Mouse (Mus musculus): Measurements from ENCODE around the gene Mif4gd. TPM values are rescaled to one million over a fixed set of nuclear protein-coding genes. Genes with fewer than 3 reads are reported as not detected.
A peak's percentile ranks its signal among the peaks of the same experiment; 100 is the strongest.

The Mif4gd gene
- polyA plus RNA-seq, 1 experiment: 39.7 TPM

GRCm38 (mm10) chr11:115606733-115607132, 6.0 kb downstream of the Mif4gd start:
- Histone ChIP-seq H3K4me1 (ENCODE audit: control insufficient read depth, insufficient read depth, low read length) (peaks cover 11% of the 10 kb centered on the region), H3K27ac (ENCODE audit: insufficient read depth, low read length) (no peak overlapping the region), H3K4me3 (ENCODE audit: insufficient read depth, low read length) (no peak overlapping the region)
- no peak for TF ChIP-seq POLR2A (IDR thresholded peaks at IDR 0.05; ENCODE audit: extremely low read depth, insufficient read depth, low read length)
- TF ChIP-seq CTCF (IDR thresholded peaks at IDR 0.05; ENCODE audit: extremely low read depth, insufficient read depth, low read length): no peak

DNA sequence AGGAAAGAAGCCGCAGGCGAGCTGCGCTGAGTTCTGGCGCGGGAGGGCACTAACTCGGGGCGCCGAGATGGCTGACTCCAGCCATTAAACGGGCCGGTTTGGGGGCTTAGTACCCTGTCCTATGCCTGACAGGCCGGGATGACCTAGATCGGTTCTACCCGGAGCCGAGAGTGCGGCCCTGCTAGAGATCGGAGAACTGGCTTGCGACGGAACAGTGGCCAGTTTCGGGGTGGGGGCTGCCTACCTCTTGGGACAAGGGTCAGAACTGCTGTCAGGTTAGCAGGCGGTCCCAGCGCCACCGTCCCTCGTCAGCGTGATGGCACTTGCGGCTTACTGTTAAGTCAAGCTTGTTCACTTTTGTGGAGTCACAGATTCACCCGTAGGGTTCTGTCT, 8.5 kb downstream of the Mif4gd start:
- H3K27ac ChIP-seq (ENCODE audit: insufficient read depth, low read length): peak overlapping the region; percentile 100
- H3K4me3 ChIP-seq (ENCODE audit: insufficient read depth, low read length): peak overlapping the region; percentile 83
- TF ChIP-seq POLR2A (IDR thresholded peaks at IDR 0.05; ENCODE audit: extremely low read depth, insufficient read depth, low read length): no peak
- TF ChIP-seq CTCF (IDR thresholded peaks at IDR 0.05; ENCODE audit: extremely low read depth, insufficient read depth, low read length): no peak
- H3K4me1 ChIP-seq (ENCODE audit: control insufficient read depth, insufficient read depth, low read length): peaks cover 11% of the 10 kb centered on the region

GRCm38 (mm10) chr11:115603476-115604303, 9.1 kb downstream of the Mif4gd start, which contains the start of the genes Mrps7 and Gga3:
Gene Mrps7 (plus strand): TSS chr11:115603925.
Gene Gga3 (minus strand): TSS chr11:115604051.
- peak within 1 kb of the TSS; percentile 100 for H3K27ac ChIP-seq (ENCODE audit: insufficient read depth, low read length)
- H3K4me1 ChIP-seq (ENCODE audit: control insufficient read depth, insufficient read depth, low read length): peaks cover 11% of the 10 kb centered on the region
- peak; percentile 54; the same call in 1 of the 2 replicates for TF ChIP-seq POLR2A (IDR thresholded peaks at IDR 0.05; ENCODE audit: extremely low read depth, insufficient read depth, low read length)
- no peak for TF ChIP-seq CTCF (IDR thresholded peaks at IDR 0.05; ENCODE audit: extremely low read depth, insufficient read depth, low read length)
- H3K4me3 ChIP-seq (ENCODE audit: insufficient read depth, low read length): peak within 1 kb of the TSS; percentile 83

DNA sequence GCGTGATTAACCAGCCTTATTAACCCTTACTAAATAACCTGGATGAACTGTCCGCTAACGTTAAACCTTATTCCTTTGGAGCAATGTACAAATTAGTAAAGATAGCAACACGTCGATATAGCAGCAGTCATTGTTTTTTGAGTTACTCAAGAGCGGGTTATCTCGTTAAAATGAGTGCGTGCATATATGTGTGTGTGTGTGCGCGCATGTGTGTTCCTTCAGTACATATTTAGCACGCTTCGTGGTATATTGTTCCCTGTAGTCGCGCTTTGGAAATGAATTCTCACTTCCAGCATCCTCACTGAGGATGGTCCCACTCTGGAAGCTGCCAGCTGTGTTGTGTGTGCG, 9.7 kb downstream of the Mif4gd start:
- peak overlapping the region; percentile 100; the same call in 1 of the 2 replicates for H3K27ac ChIP-seq (ENCODE audit: insufficient read depth, low read length)
- TF ChIP-seq POLR2A (IDR thresholded peaks at IDR 0.05; ENCODE audit: extremely low read depth, insufficient read depth, low read length): no peak
- TF ChIP-seq CTCF (IDR thresholded peaks at IDR 0.05; ENCODE audit: extremely low read depth, insufficient read depth, low read length): no peak

GRCm38 (mm10) chr11:115601174-115601573, 11.6 kb downstream of the Mif4gd start:
- no peak overlapping the region for H3K4me3 ChIP-seq (ENCODE audit: insufficient read depth, low read length)
- H3K27ac ChIP-seq (ENCODE audit: insufficient read depth, low read length): no peak overlapping the region
- TF ChIP-seq POLR2A (IDR thresholded peaks at IDR 0.05; ENCODE audit: extremely low read depth, insufficient read depth, low read length) (no peak), CTCF (IDR thresholded peaks at IDR 0.05; ENCODE audit: extremely low read depth, insufficient read depth, low read length) (no peak)
- H3K4me1 ChIP-seq (ENCODE audit: control insufficient read depth, insufficient read depth, low read length): peaks cover 11% of the 10 kb centered on the region

More for the DNA sequence above, 9.7 kb downstream of the Mif4gd start:
- H3K4me3 ChIP-seq (ENCODE audit: insufficient read depth, low read length): peak overlapping the region; percentile 83
- peaks cover 11% of the 10 kb centered on the region for H3K4me1 ChIP-seq (ENCODE audit: control insufficient read depth, insufficient read depth, low read length)

GRCm38 (mm10) chr11:115600743-115601142, 12.0 kb downstream of the Mif4gd start:
- no peak for TF ChIP-seq CTCF (IDR thresholded peaks at IDR 0.05; ENCODE audit: extremely low read depth, insufficient read depth, low read length)
- TF ChIP-seq POLR2A (IDR thresholded peaks at IDR 0.05; ENCODE audit: extremely low read depth, insufficient read depth, low read length): no peak
- H3K4me3 ChIP-seq (ENCODE audit: insufficient read depth, low read length): no peak overlapping the region
- peaks cover 11% of the 10 kb centered on the region for H3K4me1 ChIP-seq (ENCODE audit: control insufficient read depth, insufficient read depth, low read length)
- H3K27ac ChIP-seq (ENCODE audit: insufficient read depth, low read length): no peak overlapping the region

GRCm38 (mm10) chr11:115599722-115600121, 13.0 kb downstream of the Mif4gd start:
- peaks cover 11% of the 10 kb centered on the region for H3K4me1 ChIP-seq (ENCODE audit: control insufficient read depth, insufficient read depth, low read length)
- TF ChIP-seq CTCF (IDR thresholded peaks at IDR 0.05; ENCODE audit: extremely low read depth, insufficient read depth, low read length) (no peak), POLR2A (IDR thresholded peaks at IDR 0.05; ENCODE audit: extremely low read depth, insufficient read depth, low read length) (no peak)
- no peak overlapping the region for H3K27ac ChIP-seq (ENCODE audit: insufficient read depth, low read length)
- no peak overlapping the region for H3K4me3 ChIP-seq (ENCODE audit: insufficient read depth, low read length)

DNA sequence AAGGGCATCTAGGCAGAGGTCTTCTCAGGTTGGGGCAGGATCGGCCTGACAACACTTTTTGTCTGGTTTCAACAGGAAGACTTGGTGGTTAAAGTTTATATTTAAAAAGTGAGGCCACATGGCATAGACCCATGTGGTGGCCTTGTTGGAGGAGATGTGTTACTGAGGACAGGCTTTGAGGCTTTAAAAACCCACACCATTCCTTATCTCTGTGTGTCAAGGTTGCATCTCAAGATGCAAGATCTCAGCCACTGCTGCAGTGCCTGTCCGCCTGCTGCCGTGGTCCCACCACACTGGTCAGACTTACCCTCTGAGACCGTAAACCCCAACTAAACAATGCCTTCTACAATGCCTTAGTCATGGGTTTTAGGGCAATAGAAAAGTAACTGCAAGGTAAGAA, 14.5 kb downstream of the Mif4gd start:
- no peak for TF ChIP-seq POLR2A (IDR thresholded peaks at IDR 0.05; ENCODE audit: extremely low read depth, insufficient read depth, low read length)
- no peak for TF ChIP-seq CTCF (IDR thresholded peaks at IDR 0.05; ENCODE audit: extremely low read depth, insufficient read depth, low read length)
- Histone ChIP-seq H3K27ac (ENCODE audit: insufficient read depth, low read length) (no peak overlapping the region), H3K4me1 (ENCODE audit: control insufficient read depth, insufficient read depth, low read length) (peaks cover 11% of the 10 kb centered on the region), H3K4me3 (ENCODE audit: insufficient read depth, low read length) (no peak overlapping the region)

GRCm38 (mm10) chr11:115595209-115595608, 17.6 kb downstream of the Mif4gd start:
- no peak overlapping the region for H3K27ac ChIP-seq (ENCODE audit: insufficient read depth, low read length)
- H3K4me1 ChIP-seq (ENCODE audit: control insufficient read depth, insufficient read depth, low read length): no peaks in the 10 kb centered on the region
- H3K4me3 ChIP-seq (ENCODE audit: insufficient read depth, low read length): no peak overlapping the region
- no peak for TF ChIP-seq CTCF (IDR thresholded peaks at IDR 0.05; ENCODE audit: extremely low read depth, insufficient read depth, low read length)
- TF ChIP-seq POLR2A (IDR thresholded peaks at IDR 0.05; ENCODE audit: extremely low read depth, insufficient read depth, low read length): no peak

DNA sequence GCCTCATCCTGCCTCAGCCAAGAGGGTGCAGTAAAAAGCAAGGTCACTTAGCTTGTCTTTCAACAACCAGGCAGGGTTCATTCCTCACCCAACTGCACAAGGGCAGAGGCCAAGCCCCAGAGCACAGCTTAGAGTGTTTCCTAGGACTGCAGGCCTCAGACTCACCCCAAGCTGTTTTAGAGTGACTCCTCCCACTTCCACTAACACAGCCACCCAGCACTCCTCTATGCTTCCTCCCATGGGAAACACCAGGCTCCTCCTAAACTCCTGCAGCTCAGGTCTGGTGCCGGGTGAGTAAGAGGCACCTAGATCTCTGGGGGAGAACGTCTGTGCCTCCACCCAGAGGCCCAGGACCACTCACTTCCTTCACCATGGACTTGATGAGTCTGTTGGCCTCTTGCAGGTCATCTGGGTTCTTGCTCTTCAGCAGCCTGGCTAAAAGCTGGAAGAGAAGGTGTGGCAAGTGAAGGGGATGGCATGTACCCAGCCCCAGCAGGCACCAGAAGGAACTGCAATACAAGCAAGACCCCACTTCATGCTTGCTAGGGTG, 22.2 kb downstream of the Mif4gd start:
- TF ChIP-seq CTCF (IDR thresholded peaks at IDR 0.05; ENCODE audit: extremely low read depth, insufficient read depth, low read length) (no peak), POLR2A (IDR thresholded peaks at IDR 0.05; ENCODE audit: extremely low read depth, insufficient read depth, low read length) (no peak)
- H3K4me1 ChIP-seq (ENCODE audit: control insufficient read depth, insufficient read depth, low read length): no peaks in the 10 kb centered on the region
- no peak overlapping the region for H3K4me3 ChIP-seq (ENCODE audit: insufficient read depth, low read length)
- no peak overlapping the region for H3K27ac ChIP-seq (ENCODE audit: insufficient read depth, low read length)

Data from cortical plate, adult 2 months (tissue).